Mouse (Mus musculus) heart, embryonic 12.5 days (tissue): ENCODE measurements around the gene Syf2. TPM values are rescaled to one million over a fixed set of nuclear protein-coding genes. Genes with fewer than 3 reads are reported as not detected.

ENCODE experiments used
- ATAC-seq: fragments of 200-750 bp; cut with Nextera tagmentation; 2 replicates; pipeline ENCODE4 v1.8.0; 2017; ENCODE audit warnings: moderate TSS enrichment, moderate library complexity; ENCODE audit not compliant: insufficient number of reproducible peaks, low FRiP score
- H3K27ac ChIP-seq: fragments of 300-500 bp; sonication (generic); 2 replicates; pipeline ENCODE4 v1.5.1; 2016; ENCODE audit warnings: mild to moderate bottlenecking, moderate library complexity; ENCODE audit not compliant: poor library complexity, severe bottlenecking
- H3K27me3 ChIP-seq: fragments of 300-500 bp; sonication (generic); replicated peaks from 2 replicates; pipeline ENCODE4 v1.6.1; 2016; ENCODE audit warnings: mild to moderate bottlenecking, moderate library complexity
- H3K36me3 ChIP-seq: fragments of 300-500 bp; sonication (generic); 2 replicates; pipeline ENCODE4 v1.6.1; 2016; ENCODE audit warnings: mild to moderate bottlenecking, moderate library complexity
- H3K4me1 ChIP-seq: fragments of 300-500 bp; sonication (generic); replicated peaks from 2 replicates; pipeline ENCODE4 v1.6.1; 2016; ENCODE audit warnings: mild to moderate bottlenecking
- H3K4me2 ChIP-seq: fragments of 300-500 bp; sonication (generic); 2 replicates; pipeline ENCODE4 v1.6.1; 2016; ENCODE audit warnings: mild to moderate bottlenecking, moderate library complexity
- H3K4me3 ChIP-seq: fragments of 300-500 bp; sonication (generic); 2 replicates; pipeline ENCODE4 v1.5.1; 2016; ENCODE audit warnings: mild to moderate bottlenecking
- H3K9ac ChIP-seq: fragments of 300-500 bp; sonication (generic); 2 replicates; pipeline ENCODE4 v1.6.1; 2016; ENCODE audit warnings: mild to moderate bottlenecking, moderate library complexity
- H3K9me3 ChIP-seq: fragments of 300-500 bp; sonication (generic); replicated peaks from 2 replicates; pipeline ENCODE4 v1.6.1; 2016; ENCODE audit warnings: mild to moderate bottlenecking, moderate library complexity
- WGBS: fragments of 180-500 bp; shearing (Covaris S2); methylation state at CpG from one replicate; pipeline ENCODE4 v1.1.7; 2016; 5-methylcytosine and 5-hydroxymethylcytosine counted together
- polyA plus RNA-seq: library from polyadenylated mRNA; unstranded; fragments of >200 nt; fragmentation: Nextera tagmentation; extraction: Ambion mirVana; gene quantifications from 2 replicates; pipeline ENCODE4 v1.2.1, GENCODE M21; 2016

Syf2 gene
- polyA plus RNA-seq, 1 experiment from 2014 or later, result 55.7 TPM

GRCm38 (mm10) chr4:134914864-134915209 lies 15.9 kb upstream of the Syf2 start, which contains the start of gene Tmem50a:
Tmem50a (minus strand) TSS chr4:134915024.
- Histone ChIP-seq H3K4me2 (peak within 1 kb of the TSS; percentile 84), H3K27me3 (no peaks in the 10 kb centered on the region), H3K4me3 (peak within 1 kb of the TSS; percentile 91), H3K27ac (peak within 1 kb of the TSS; percentile 92), H3K36me3 (peaks cover 20% of the 10 kb centered on the region), H3K9me3 (no peaks in the 10 kb centered on the region), H3K9ac (peak within 1 kb of the TSS; percentile 88), H3K4me1 (peaks cover 20% of the 10 kb centered on the region)
- ATAC-seq, result peak; percentile 97
- 1% methylated on average over 25 of the region's 25 CpGs for WGBS

DNA sequence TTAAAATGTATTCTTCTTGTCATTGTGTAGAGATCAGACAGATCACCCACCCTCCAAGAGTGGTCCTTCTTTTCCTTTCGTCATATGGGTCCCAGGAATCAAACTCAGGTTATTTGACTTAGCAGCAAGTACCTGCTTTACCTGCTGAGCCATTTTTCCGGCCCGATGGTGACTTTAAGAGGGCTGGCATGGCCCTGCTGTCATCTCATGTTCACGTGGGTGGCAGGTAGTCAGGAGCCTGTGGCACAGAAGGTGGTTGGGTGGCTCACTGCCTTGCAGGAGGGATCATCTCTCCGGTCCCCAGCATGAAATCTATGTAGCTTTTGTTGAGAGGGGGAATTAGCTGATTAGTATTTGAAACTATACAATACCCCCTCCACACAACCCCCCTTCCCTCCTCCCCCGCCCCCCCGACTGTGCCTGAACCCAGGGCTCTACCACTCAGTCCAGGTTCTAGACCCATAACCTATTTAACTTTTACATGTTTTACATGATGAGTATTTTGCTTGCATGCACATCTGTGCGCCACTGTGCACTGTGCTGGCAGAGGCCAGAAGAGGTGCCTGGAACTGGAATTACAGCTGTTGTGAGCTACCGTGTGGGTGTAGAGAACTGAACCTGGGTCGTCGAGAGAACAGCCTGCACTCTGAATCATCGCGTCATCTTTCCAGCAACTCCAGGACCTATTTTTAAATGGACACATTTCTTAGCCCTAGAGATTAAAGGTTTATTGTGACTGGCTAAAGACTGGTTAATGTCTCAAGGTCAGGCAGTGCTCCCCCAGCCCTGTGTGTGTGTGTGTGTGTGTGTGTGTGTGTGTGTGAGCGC lies 15.3 kb upstream of the Syf2 start:
- WGBS, result 54% methylated on average over 14 of the region's 14 CpGs
- Histone ChIP-seq H3K9ac (peak overlapping the region; percentile 88), H3K27ac (peak overlapping the region; percentile 92; the same call in 1 of the 2 replicates), H3K36me3 (peaks cover 18% of the 10 kb centered on the region), H3K4me3 (peak overlapping the region; percentile 91), H3K4me2 (peak overlapping the region; percentile 84), H3K4me1 (peaks cover 20% of the 10 kb centered on the region), H3K27me3 (no peaks in the 10 kb centered on the region), H3K9me3 (no peaks in the 10 kb centered on the region)
- ATAC-seq, result peak; percentile 6; the same call in 1 of the 2 replicates

- Histone ChIP-seq H3K27me3 (no peaks in the 10 kb centered on the region), H3K9me3 (no peaks in the 10 kb centered on the region), H3K4me1 (peaks cover 21% of the 10 kb centered on the region), H3K4me3 (no peak overlapping the region), H3K27ac (no peak overlapping the region), H3K4me2 (no peak overlapping the region), H3K36me3 (peaks cover 8% of the 10 kb centered on the region), H3K9ac (no peak overlapping the region)
- WGBS, result 62% methylated on average over 3 of the region's 3 CpGs
- no peak for ATAC-seq
Measured at GRCm38 (mm10) chr4:134917194-134917593, 13.5 kb upstream of the Syf2 start.

GRCm38 (mm10) chr4:134918381-134918780 lies 12.3 kb upstream of the Syf2 start:
- no peak overlapping the region for H3K9ac ChIP-seq
- WGBS, result 60% methylated on average over 7 of the region's 7 CpGs
- H3K4me2 ChIP-seq, result no peak overlapping the region
- H3K27ac ChIP-seq, result no peak overlapping the region
- no peaks in the 10 kb centered on the region for H3K9me3 ChIP-seq
- H3K36me3 ChIP-seq, result 0 out of 2 replicates have a peak, but pooled peaks cover under 1% of the 10 kb centered on the region
- no peaks in the 10 kb centered on the region for H3K27me3 ChIP-seq
- no peak for ATAC-seq
- peaks cover 22% of the 10 kb centered on the region for H3K4me1 ChIP-seq
- H3K4me3 ChIP-seq, result no peak overlapping the region

DNA sequence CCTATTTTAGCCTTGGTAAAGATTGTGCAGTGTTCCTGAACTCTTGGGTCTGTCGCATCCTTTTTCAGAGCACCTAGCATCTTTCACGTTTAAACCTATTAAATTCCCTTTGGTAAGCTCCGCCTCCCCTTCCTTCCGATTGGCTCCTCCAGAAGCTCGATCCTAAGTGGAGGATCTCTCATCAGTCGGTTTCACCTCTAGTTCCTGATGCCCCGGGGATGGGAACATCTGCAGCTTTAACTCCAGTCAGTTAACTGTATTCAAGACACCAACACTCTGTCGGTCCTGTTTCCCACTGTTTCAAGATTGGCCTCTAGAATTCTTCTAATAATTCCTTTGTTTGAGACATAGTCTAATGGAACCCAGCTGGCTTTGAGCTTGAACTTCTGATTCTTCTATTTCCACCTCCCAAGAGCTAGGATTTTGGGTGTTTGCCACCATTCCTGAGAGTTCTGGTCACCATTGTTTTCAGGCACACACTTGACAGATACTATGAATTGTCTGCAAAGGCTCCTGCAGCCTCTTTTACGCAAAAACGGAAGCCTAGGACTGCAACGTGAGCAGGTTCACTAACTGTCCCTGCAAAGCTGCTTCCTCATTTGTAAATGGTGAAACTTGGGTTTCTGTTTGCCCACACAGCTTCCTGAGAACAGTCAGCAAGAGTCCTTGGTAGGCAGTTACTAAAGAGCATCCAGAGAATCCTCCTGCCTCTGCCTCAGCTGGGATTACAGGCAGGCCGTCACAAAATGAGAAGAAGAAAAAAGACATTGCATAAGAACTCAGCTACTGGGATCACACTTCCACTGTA lies 10.8 kb upstream of the Syf2 start:
- no peak overlapping the region for H3K9ac ChIP-seq
- no peaks in the 10 kb centered on the region for H3K36me3 ChIP-seq
- peaks cover 16% of the 10 kb centered on the region for H3K4me1 ChIP-seq
- no peaks in the 10 kb centered on the region for H3K27me3 ChIP-seq
- H3K27ac ChIP-seq, result no peak overlapping the region
- 42% methylated on average over 12 of the region's 12 CpGs for WGBS
- H3K9me3 ChIP-seq, result no peaks in the 10 kb centered on the region
- H3K4me2 ChIP-seq, result no peak overlapping the region
- no peak overlapping the region for H3K4me3 ChIP-seq
- no peak for ATAC-seq

DNA sequence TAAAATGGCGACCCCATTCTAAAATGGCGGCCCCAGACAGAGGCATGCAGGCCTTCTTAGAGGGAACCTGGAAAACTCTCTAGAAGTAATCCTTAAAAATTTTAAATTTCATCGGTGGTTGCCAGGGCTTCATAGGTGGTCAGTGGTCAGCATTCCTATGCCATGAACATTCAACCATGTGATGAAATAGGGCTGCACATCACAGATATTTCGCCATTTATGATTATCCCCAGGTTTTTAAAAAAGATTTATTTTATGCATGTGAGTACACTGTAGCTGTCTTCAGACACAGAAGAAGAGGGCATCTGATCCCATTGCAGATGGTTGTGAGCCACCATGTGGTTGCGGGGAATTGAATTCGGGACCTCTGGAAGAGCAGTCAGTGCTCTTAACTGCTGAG lies 10.1 kb upstream of the Syf2 start:
- Histone ChIP-seq H3K4me3 (no peak overlapping the region), H3K36me3 (peaks cover 6% of the 10 kb centered on the region), H3K9ac (no peak overlapping the region), H3K4me1 (peaks cover 14% of the 10 kb centered on the region), H3K27me3 (no peaks in the 10 kb centered on the region), H3K27ac (no peak overlapping the region), H3K9me3 (no peaks in the 10 kb centered on the region), H3K4me2 (no peak overlapping the region)
- 93% methylated on average over 6 of the region's 6 CpGs for WGBS
- ATAC-seq, result no peak

GRCm38 (mm10) chr4:134921703-134922102 lies 9.0 kb upstream of the Syf2 start:
- no peak for ATAC-seq
- no peaks in the 10 kb centered on the region for H3K9me3 ChIP-seq
- H3K27me3 ChIP-seq, result no peaks in the 10 kb centered on the region
- peaks cover 15% of the 10 kb centered on the region for H3K36me3 ChIP-seq
- no peak overlapping the region for H3K4me2 ChIP-seq
- H3K4me1 ChIP-seq, result peaks cover 21% of the 10 kb centered on the region
- no peak overlapping the region for H3K27ac ChIP-seq
- no peak overlapping the region for H3K4me3 ChIP-seq
- 96% methylated on average over 4 of the region's 4 CpGs for WGBS
- H3K9ac ChIP-seq, result no peak overlapping the region

GRCm38 (mm10) chr4:134922111-134922924 lies 8.4 kb upstream of the Syf2 start:
- no peaks in the 10 kb centered on the region for H3K9me3 ChIP-seq
- 52% methylated on average over 10 of the region's 10 CpGs for WGBS
- H3K9ac ChIP-seq, result peak overlapping the region; percentile 65
- no peak for ATAC-seq
- H3K36me3 ChIP-seq, result peaks cover 20% of the 10 kb centered on the region
- H3K4me1 ChIP-seq, result peaks cover 21% of the 10 kb centered on the region
- peak overlapping the region; percentile 81 for H3K4me3 ChIP-seq
- H3K27me3 ChIP-seq, result no peaks in the 10 kb centered on the region
- H3K4me2 ChIP-seq, result peak overlapping the region; percentile 73
- H3K27ac ChIP-seq, result peak overlapping the region; percentile 81

DNA sequence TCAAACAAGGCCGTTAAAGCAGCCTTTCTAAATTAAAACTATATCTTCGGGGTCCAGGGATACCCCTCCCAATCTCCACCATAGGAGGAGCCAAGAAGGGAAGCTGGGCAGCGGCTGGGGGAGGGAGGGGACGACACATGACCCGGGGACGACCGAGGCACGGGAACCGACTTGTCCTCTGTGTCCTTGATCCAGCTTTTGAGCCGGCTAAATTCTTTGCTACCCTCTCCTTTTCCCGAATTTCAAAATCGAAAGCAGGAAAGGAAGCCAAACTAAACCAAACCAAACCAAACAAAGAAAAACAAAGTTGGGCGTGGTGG lies 7.8 kb upstream of the Syf2 start:
- H3K4me1 ChIP-seq, result peaks cover 21% of the 10 kb centered on the region
- no peaks in the 10 kb centered on the region for H3K27me3 ChIP-seq
- peak; percentile 72 for ATAC-seq
- H3K9me3 ChIP-seq, result no peaks in the 10 kb centered on the region
- H3K4me3 ChIP-seq, result peak overlapping the region; percentile 81
- H3K36me3 ChIP-seq, result peaks cover 25% of the 10 kb centered on the region
- peak overlapping the region; percentile 65 for H3K9ac ChIP-seq
- peak overlapping the region; percentile 81 for H3K27ac ChIP-seq
- 0% methylated on average over 13 of the region's 13 CpGs for WGBS
- H3K4me2 ChIP-seq, result peak overlapping the region; percentile 73

DNA sequence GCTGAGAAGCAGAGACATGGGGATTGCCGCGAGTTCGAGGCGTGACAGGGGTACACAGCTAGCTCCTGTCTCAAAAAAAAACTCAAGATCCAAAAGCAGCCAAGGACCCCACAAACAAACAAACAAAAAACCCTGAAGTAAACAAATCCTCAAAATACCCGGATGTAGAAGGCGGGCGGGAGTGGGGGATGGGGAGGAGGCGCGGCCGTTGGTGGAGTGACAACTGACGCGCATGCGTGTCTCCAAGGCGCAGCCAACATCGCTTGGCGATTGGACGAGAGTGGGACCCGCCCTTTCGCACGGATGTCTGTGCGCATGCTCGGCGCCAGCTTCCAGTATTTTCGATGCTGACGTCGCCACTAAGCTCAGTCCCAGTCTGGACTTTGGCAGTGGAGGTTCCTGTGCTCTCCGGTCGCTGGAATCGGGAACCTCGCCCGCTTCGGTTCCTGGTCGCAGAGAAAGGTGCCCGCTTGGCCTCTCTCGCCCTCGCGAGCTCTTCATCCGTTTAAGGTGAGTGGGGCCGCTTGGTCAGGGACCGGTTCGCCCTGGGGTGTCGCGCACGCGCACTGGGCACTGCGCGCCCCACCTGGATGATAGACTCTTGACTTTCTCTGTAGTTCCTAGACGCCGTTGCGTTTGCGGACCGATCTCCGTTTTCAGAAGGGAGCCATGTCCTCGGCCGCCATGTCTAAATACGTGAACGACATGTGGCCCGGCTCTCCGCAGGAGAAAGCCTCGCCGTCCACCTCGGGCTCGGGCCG lies 7.3 kb upstream of the Syf2 start, which contains the start of gene Rsrp1:
TSS of gene Rsrp1 (plus strand) at position 335 of the 761 bp plus-strand sequence.
- H3K27me3 ChIP-seq, result no peaks in the 10 kb centered on the region
- H3K4me2 ChIP-seq, result peak within 1 kb of the TSS; percentile 88
- peaks cover 18% of the 10 kb centered on the region for H3K4me1 ChIP-seq
- WGBS, result under 1% methylated on average over 64 of the region's 64 CpGs
- peak within 1 kb of the TSS; percentile 81 for H3K4me3 ChIP-seq
- peak within 1 kb of the TSS; percentile 97 for H3K9ac ChIP-seq
- H3K36me3 ChIP-seq, result peaks cover 31% of the 10 kb centered on the region
- H3K27ac ChIP-seq, result peak within 1 kb of the TSS; percentile 96
- H3K9me3 ChIP-seq, result no peaks in the 10 kb centered on the region
- ATAC-seq, result peak; percentile 92
